Mouse (Mus musculus): ENCODE measurements around the gene Pogz.
"Not testable (repeated sequence)": the region's sequence is repeated elsewhere in the genome, so short reads cannot be mapped to it uniquely, and the experiment has no call there.

The Pogz gene

GRCm38 (mm10) chr3:94917816-94918361 lies 80.5 kb downstream of the Pogz start:
- DNase-seq = peak in 1 of 2 experiments; percentile 13

DNA sequence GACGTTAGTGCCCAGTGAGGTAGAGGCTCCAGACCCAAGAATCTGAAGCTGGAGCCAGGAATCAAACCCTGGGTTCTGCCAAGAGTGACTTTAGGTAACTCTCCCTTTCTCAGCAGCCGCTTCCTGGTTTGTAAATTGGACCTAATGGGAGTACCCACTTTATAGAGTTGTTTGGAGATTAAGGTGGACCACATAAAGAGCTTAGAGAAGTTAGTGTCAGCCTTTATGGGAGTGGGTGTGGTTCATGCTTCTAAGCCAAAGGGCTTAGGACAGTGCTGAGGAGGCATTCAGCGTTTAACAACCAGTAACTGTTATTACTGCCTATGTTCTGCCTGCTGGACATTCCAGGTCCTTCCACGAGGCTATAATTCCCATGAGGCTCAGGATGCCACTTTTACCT lies 81.5 kb downstream of the Pogz start:
- no peak for DNase-seq

DNA sequence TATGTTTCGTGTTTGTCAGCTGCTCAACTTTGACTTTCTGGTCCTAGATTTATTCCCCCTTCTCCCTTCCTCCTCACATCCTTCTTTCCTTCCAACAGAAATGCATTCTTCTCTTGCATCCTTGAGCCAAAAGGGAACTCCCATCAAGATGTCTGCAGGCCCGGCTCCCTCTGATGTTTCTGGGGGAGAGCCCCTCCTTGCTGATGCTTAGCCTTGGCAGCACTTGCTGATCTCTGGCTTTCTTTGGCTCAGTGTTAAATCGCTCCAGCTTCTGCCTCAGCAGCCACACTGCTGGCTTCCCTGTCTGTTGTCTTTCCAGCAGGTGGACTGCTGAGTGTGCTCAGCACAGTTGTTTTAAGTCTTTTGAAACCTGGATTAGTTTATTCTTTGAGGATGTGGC lies 83.7 kb downstream of the Pogz start:
- DNase-seq = no peak

DNA sequence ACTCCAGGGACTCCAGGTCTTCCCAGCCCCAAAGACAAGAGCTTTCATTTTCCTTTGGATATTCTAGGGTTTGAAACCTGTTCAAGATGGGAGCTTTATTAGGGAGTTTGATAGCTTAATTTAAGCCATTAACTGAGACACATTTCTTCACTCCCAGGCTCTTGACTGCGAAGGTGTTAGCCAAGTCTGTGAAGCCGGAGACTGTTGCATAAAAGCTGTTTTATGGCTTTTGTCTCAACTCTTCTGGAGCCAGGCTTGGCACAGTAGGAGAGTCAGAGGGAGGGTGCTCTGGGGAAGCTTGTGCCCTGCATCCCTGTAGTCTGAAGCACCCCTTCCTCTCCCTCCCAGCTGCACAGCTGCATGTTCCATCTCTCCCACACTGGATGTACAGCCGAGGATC lies 85.0 kb downstream of the Pogz start:
- DNase-seq = no peak

GRCm38 (mm10) chr3:94924688-94925087 lies 87.3 kb downstream of the Pogz start:
- DNase-seq = no peak

GRCm38 (mm10) chr3:94926301-94926736 lies 89.0 kb downstream of the Pogz start:
- DNase-seq = not testable (repeated sequence)

- DNase-seq = not testable (repeated sequence)
Measured at GRCm38 (mm10) chr3:94928979-94929378, 91.6 kb downstream of the Pogz start.

DNA sequence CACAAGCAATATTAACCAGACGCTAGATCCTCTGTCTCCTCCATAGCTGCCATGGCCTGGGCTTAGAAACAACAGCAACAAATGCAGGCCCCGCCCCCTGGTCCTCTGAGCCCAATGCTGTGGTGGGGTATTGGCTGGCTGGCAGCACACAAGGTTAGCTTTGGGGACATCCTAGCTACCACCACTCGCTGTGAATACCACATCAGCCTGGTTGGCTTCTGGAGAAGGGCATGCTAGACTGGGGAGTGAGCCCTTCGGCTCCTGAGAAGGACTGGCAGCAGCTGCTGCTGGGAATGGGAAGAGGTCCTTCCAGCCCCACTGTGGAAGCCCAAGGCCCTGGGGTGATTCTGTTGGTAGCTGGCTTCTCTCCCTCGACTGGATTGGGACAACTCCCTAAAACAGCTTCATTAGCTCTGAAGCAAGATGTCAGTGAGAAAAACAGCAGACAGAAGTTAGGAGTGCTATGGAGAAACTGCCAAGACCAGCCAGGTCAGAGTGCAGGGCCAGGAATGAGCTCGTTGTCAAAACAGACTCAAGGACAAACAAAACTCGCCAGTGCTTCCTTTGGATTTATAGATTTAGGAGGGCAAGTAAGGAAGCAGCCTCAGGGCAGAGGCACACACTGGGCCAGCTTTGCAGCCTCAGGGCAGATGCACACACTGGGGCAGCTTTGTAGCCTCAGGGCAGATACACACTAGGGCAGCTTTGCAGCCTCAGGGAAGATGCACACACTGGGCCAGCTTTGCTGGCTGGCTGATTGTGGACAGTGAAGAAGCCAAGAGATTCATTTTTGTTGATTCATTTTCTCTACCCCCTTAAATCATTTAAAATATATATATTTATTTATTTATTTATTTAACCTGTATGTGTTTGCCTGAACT lies 93.3 kb downstream of the Pogz start:
- not testable (repeated sequence) for DNase-seq

GRCm38 (mm10) chr3:94931427-94932082 lies 94.2 kb downstream of the Pogz start:
- DNase-seq = not testable (repeated sequence)

Measured in cerebellum, postnatal 14 days (tissue).